Mouse (Mus musculus) heart, postnatal 0 days (tissue): ENCODE measurements around the gene Kdm7a.

Source experiments
- CTCF ChIP-seq: IDR thresholded peaks from 2 replicates; pipeline ENCODE4 v1.5.1; 2016; ENCODE audit warnings: antibody characterized with exemption, control low read depth, low read depth
- EP300 ChIP-seq: IDR thresholded peaks from 2 replicates; pipeline ENCODE4 v1.6.1; 2016; ENCODE audit warnings: antibody characterized with exemption, low read depth

DNA sequence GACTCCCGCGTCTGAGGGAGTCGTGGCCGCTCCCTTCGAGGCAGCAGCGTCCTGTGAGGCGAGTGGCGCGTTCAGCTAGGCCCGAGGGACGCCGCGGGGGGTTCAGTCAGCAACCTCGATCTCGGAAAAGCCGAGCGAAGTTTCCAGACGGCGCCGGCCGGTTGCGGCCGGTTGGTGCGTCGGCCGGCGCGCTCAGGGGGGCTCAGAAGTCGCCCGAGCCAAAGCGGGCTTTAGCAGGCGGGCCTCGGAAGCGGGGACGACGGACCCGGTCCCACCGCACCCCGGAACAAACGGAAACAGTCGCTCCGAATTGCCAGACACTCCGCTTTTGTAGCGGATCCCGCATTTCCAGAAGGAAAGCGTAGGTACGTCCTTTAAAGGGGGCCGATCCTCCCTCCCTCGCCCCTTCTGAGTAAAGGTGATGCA is 88.1 kb downstream of the Kdm7a start:
- no peak for TF ChIP-seq CTCF
- TF ChIP-seq EP300: no peak
